Mouse (Mus musculus) olfactory bulb, adult 2 months (tissue): ENCODE results near the gene Socs4.

Source experiments
- CTCF ChIP-seq: fragments of 200-500 bp; IDR thresholded peaks from 2 replicates; pipeline ENCODE4 v1.5.1; 2012; ENCODE audit warnings: low read depth, mild to moderate bottlenecking, low read length, moderate library complexity; ENCODE audit not compliant: insufficient read depth
- POLR2A ChIP-seq: fragments of 200-500 bp; IDR thresholded peaks from 2 replicates; pipeline ENCODE4 v1.6.1; 2012; ENCODE audit warnings: mild to moderate bottlenecking, low read depth, low read length, moderate library complexity; ENCODE audit not compliant: insufficient read depth

DNA sequence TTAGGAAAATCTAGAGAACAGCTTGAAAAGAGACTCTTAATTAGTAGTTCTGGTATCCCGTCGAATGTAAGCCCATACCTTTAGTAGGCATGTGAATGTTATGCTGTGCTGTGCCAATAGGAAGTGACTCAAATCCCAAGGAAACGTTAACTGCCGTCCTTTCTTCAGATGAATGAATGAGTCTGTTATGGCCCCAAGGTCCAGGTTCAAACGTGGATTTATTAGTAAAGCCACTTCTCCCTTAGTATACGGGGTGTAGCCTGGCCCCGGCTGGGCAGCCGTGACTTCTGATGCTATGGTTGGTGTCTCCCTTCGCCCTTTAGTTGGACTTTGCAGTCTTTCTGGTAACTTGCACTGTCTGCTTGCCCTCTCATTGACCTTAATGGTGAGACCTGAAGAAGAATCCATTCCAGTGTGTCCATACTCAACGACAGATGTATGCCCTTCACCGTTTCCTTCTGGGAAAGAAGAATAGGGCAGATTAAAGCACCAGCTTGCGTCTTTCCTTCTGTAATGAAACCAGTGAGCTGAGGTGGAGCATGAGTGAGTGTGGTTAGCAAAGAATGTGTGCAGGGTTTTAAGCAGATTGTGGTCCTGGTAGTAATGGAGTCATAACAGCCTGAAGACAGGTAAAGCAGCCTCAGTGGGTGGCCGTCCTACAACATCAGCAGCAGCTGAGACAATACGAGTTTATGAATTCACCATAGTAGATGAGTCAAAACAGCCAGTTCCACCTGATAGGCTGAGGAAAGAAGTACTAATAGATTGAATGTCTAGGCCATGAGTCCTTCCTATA, 26.4 kb downstream of the Socs4 start:
- TF ChIP-seq CTCF (no peak), POLR2A (no peak)
